In genomic region chr17:12195137-12195536, GRCm38 (mm10) we compare ENCODE assay signal across 9 mouse cellular contexts.
DNase-seq lines count a peak whose midpoint lies in the region; ATAC-seq and TF ChIP-seq lines count a peak whose summit lies in the region.
"Had no signal": no experiment of that assay in that cellular context is flagged by ENCODE, and none has a peak within 500 bp of the region (broad histone marks: within the 10 kb centered on the region; RNA-seq: fewer than 3 reads in every experiment).

No protein-coding gene starts in this region.

- H3K27me3 ChIP-seq in heart, embryonic 11.5 days (ENCODE audit: control insufficient read depth, insufficient read depth, low read length) = no peaks in the 10 kb centered on the region
- H3K27me3 ChIP-seq in ES-Bruce4 (ENCODE audit: control insufficient read depth, insufficient read depth, low read length, poor library complexity, severe bottlenecking) = no peaks in the 10 kb centered on the region
- H3K27me3 ChIP-seq in liver, embryonic 12.5 days (replicated peaks) = no peaks in the 10 kb centered on the region

- H3K27ac ChIP-seq in heart, embryonic 11.5 days (ENCODE audit: low read depth, low read length) = peak overlapping the region; percentile 74
- H3K27ac ChIP-seq in ES-Bruce4 (ENCODE audit: insufficient read depth, low read length) = peak overlapping the region; percentile 94
- peak overlapping the region; percentile 78 for H3K27ac ChIP-seq in liver, embryonic 12.5 days

- H3K4me3 ChIP-seq in heart, embryonic 11.5 days (ENCODE audit: low read depth, low read length) = no peak overlapping the region
- peak overlapping the region; percentile 42 for H3K4me3 ChIP-seq in ES-Bruce4 (ENCODE audit: low read depth, low read length)
- no peak overlapping the region for H3K4me3 ChIP-seq in liver, embryonic 12.5 days

- ATAC-seq in heart, embryonic 11.5 days (replicated peaks; ENCODE audit: insufficient number of reproducible peaks, low FRiP score, low TSS enrichment) = no peak
- ATAC-seq in liver, embryonic 12.5 days = peak; percentile 54; the same call in 1 of the 2 replicates

- peak; percentile 93 for TF ChIP-seq EP300 in ES-Bruce4 (IDR thresholded peaks at IDR 0.05; ENCODE audit: insufficient read depth, low read depth, low read length)

- H3K36me3 ChIP-seq in heart, embryonic 11.5 days (ENCODE audit: control insufficient read depth, insufficient read depth, low read length) = 0 out of 2 replicates have a peak, but pooled peaks cover 2% of the 10 kb centered on the region
- H3K36me3 ChIP-seq in ES-Bruce4 (ENCODE audit: control insufficient read depth, insufficient read depth, low read length, poor library complexity, severe bottlenecking) = no peaks in the 10 kb centered on the region
- peaks cover 77% of the 10 kb centered on the region for H3K36me3 ChIP-seq in liver, embryonic 12.5 days

- H3K4me2 ChIP-seq in heart, embryonic 11.5 days = peak overlapping the region; percentile 49
- H3K4me2 ChIP-seq in liver, embryonic 12.5 days = peak overlapping the region; percentile 37

- DNase-seq in heart, postnatal 36 days = no peak
- DNase-seq in forelimb bud, embryonic 11.5 days (ENCODE audit: low read depth, low spot score) = peak; percentile 60
- DNase-seq in right cerebral cortex, postnatal 36 days (ENCODE audit: low spot score in 2 of 2) = no peak
- DNase-seq in left cerebral cortex, postnatal 14 days (ENCODE audit: low spot score in 2 of 2) = no peak
- DNase-seq in left cerebral cortex, postnatal 10 days (ENCODE audit: extremely low spot score in 1 of 2, low spot score in 2 of 2) = no peak
- DNase-seq: cerebellum, adult 9-10 months had no signal

- H3K9me3 ChIP-seq in heart, embryonic 11.5 days (replicated peaks; ENCODE audit: control insufficient read depth, low read length) = no peaks in the 10 kb centered on the region
- H3K9me3 ChIP-seq in ES-Bruce4 (replicated peaks; ENCODE audit: control insufficient read depth, insufficient read depth, low read length, poor library complexity, severe bottlenecking) = no peaks in the 10 kb centered on the region
- no peaks in the 10 kb centered on the region for H3K9me3 ChIP-seq in liver, embryonic 12.5 days (replicated peaks)

- intact Hi-C loops in heart, postnatal 36 days (cut with DNase I) = no loop called here
- intact Hi-C loops in left cerebral cortex, postnatal 14 days (cut with DNase I) = no loop called here
- intact Hi-C loops in left cerebral cortex, postnatal 10 days (cut with DNase I) = no loop called here

- peak overlapping the region; percentile 70 for H3K9ac ChIP-seq in heart, embryonic 11.5 days (ENCODE audit: low read depth, low read length)
- peak overlapping the region; percentile 30 for H3K9ac ChIP-seq in ES-Bruce4 (ENCODE audit: low read depth, poor library complexity, severe bottlenecking)
- H3K9ac ChIP-seq in liver, embryonic 12.5 days = peak overlapping the region; percentile 49

- WGBS in heart, embryonic 11.5 days (ENCODE audit: insufficient replicate concordance) = 21% methylated on average over 5 of the region's 5 CpGs
- 45% methylated on average over 5 of the region's 5 CpGs for WGBS in liver, embryonic 12.5 days (ENCODE audit: insufficient replicate concordance)

- peaks cover 18% of the 10 kb centered on the region for H3K4me1 ChIP-seq in heart, embryonic 11.5 days (ENCODE audit: control insufficient read depth, insufficient read depth, low read length)
- peaks cover 3% of the 10 kb centered on the region for H3K4me1 ChIP-seq in ES-Bruce4 (ENCODE audit: control insufficient read depth, insufficient read depth, low read length)
- H3K4me1 ChIP-seq in liver, embryonic 12.5 days = peaks cover 90% of the 10 kb centered on the region

- no peak for TF ChIP-seq POLR2A in ES-Bruce4 (IDR thresholded peaks at IDR 0.05; ENCODE audit: insufficient read depth, low read length)

- no peak for TF ChIP-seq CTCF in ES-Bruce4 (IDR thresholded peaks at IDR 0.05; ENCODE audit: low read depth, low read length)
